In genomic region chr15:85674191-85674984, GRCm38 (mm10) we compare ENCODE assay signal across 8 mouse cellular contexts.
DNase-seq lines count a peak whose midpoint lies in the region; ATAC-seq and TF ChIP-seq lines count a peak whose summit lies in the region.

No protein-coding gene starts in this region.

- no peak for TF ChIP-seq CTCF in embryonic fibroblast, embryonic 13.5 days (IDR thresholded peaks at IDR 0.05; ENCODE audit: borderline replicate concordance, insufficient read depth, low read length)

- no peaks in the 10 kb centered on the region for H3K9me3 ChIP-seq in midbrain, embryonic 15.5 days

- peak overlapping the region; percentile 87 for H3K4me3 ChIP-seq in embryonic fibroblast, embryonic 13.5 days (ENCODE audit: insufficient read depth, low read length)
- peak overlapping the region; percentile 82 for H3K4me3 ChIP-seq in midbrain, embryonic 15.5 days

- peak overlapping the region; percentile 41 for H3K9ac ChIP-seq in midbrain, embryonic 15.5 days

- TF ChIP-seq POLR2A in embryonic fibroblast, embryonic 13.5 days (IDR thresholded peaks at IDR 0.05; ENCODE audit: low read depth, low read length), result no peak

- peak; percentile 73 for DNase-seq in adrenal gland, adult 2 months
- no peak for DNase-seq in adrenal gland, postnatal 25 days
- DNase-seq in kidney, adult 9 months, result peak; percentile 74
- no peak for DNase-seq in kidney, adult 11 months
- no peak for DNase-seq in urinary bladder, postnatal 4 days (ENCODE audit: low spot score in 2 of 2)

- H3K27ac ChIP-seq in embryonic fibroblast, embryonic 13.5 days (ENCODE audit: insufficient read depth, low read length), result no peak overlapping the region
- no peak overlapping the region for H3K27ac ChIP-seq in midbrain, embryonic 15.5 days

- no peaks in the 10 kb centered on the region for H3K36me3 ChIP-seq in midbrain, embryonic 15.5 days (replicated peaks)

- H3K4me1 ChIP-seq in embryonic fibroblast, embryonic 13.5 days (ENCODE audit: control insufficient read depth, insufficient read depth, low read length), result peaks cover 16% of the 10 kb centered on the region
- H3K4me1 ChIP-seq in midbrain, embryonic 15.5 days, result peaks cover 67% of the 10 kb centered on the region

- H3K27me3 ChIP-seq in midbrain, embryonic 15.5 days (replicated peaks), result peaks cover 11% of the 10 kb centered on the region; the same call in 1 of the 2 replicates

- 69% methylated on average over 9 of the region's 9 CpGs for WGBS in midbrain, embryonic 15.5 days

- ATAC-seq in midbrain, embryonic 15.5 days (replicated peaks), result no peak
- no peak for ATAC-seq in megakaryocyte progenitor cell, adult 5-6 weeks (replicated peaks; ENCODE audit: poor library complexity)

- peak overlapping the region; percentile 66 for H3K4me2 ChIP-seq in midbrain, embryonic 15.5 days

Comparison
In these comparisons a context has a peak if more than half of its experiments do, and no peak if none do; other contexts are left out.
1. DNase-seq: peak in adrenal gland, adult 2 months (single experiment) and kidney, adult 9 months (single experiment); none in adrenal gland, postnatal 25 days (single experiment), kidney, adult 11 months (single experiment) and urinary bladder, postnatal 4 days (0 of 2).